10 mouse cellular contexts compared by ENCODE assay signal in genomic region chr16:38812521-38812920, GRCm38 (mm10). TPM values are rescaled to one million over a fixed set of nuclear protein-coding genes. Genes with fewer than 3 reads are reported as not detected.
DNase-seq lines count a peak whose midpoint lies in the region; ATAC-seq and TF ChIP-seq lines count a peak whose summit lies in the region.
"Had no signal": no experiment of that assay in that cellular context is flagged by ENCODE, and none has a peak within 500 bp of the region (broad histone marks: within the 10 kb centered on the region; RNA-seq: fewer than 3 reads in every experiment).

No protein-coding gene starts in this region.

- TF ChIP-seq CTCF in midbrain, postnatal 0 days (IDR thresholded peaks at IDR 0.05), result peak; percentile 75

- ATAC-seq in hindbrain, embryonic 14.5 days (ENCODE audit: low FRiP score), result no peak
- no peak for ATAC-seq in hindbrain, embryonic 16.5 days
- no peak for ATAC-seq in midbrain, postnatal 0 days (ENCODE audit: low FRiP score)

- 29% methylated on average over 8 of the region's 8 CpGs for WGBS in hindbrain, embryonic 14.5 days
- WGBS in hindbrain, embryonic 16.5 days, result 36% methylated on average over 8 of the region's 8 CpGs
- 35% methylated on average over 8 of the region's 8 CpGs for WGBS in midbrain, postnatal 0 days

- H3K36me3 ChIP-seq in hindbrain, embryonic 14.5 days (replicated peaks; ENCODE audit: control insufficient read depth, insufficient read depth), result no peaks in the 10 kb centered on the region
- no peaks in the 10 kb centered on the region for H3K36me3 ChIP-seq in hindbrain, embryonic 16.5 days (ENCODE audit: control insufficient read depth, insufficient read depth, low read length)
- H3K36me3 ChIP-seq in midbrain, postnatal 0 days (ENCODE audit: insufficient read depth, low read length), result no peaks in the 10 kb centered on the region
- no peaks in the 10 kb centered on the region for H3K36me3 ChIP-seq in splenic B cell, adult 2 months (ENCODE audit: control insufficient read depth, insufficient read depth, low read length, poor library complexity, severe bottlenecking)
- H3K36me3 ChIP-seq: embryonic facial prominence, embryonic 13.5 days; neural tube, embryonic 13.5 days had no signal

- H3K9me3 ChIP-seq in hindbrain, embryonic 14.5 days (ENCODE audit: control insufficient read depth, low read length), result 0 out of 2 replicates have a peak, but pooled peaks cover 5% of the 10 kb centered on the region
- no peaks in the 10 kb centered on the region for H3K9me3 ChIP-seq in hindbrain, embryonic 16.5 days (ENCODE audit: control insufficient read depth, low read length)
- H3K9me3 ChIP-seq in midbrain, postnatal 0 days (ENCODE audit: low read length), result no peaks in the 10 kb centered on the region
- H3K9me3 ChIP-seq: embryonic facial prominence, embryonic 13.5 days; neural tube, embryonic 13.5 days had no signal

- DNase-seq in hindbrain, embryonic 14.5 days (ENCODE audit: low spot score), result peak; percentile 70
- DNase-seq in adrenal gland, adult 18-20 months (ENCODE audit: low spot score in 2 of 2), result peak; percentile 45 to 63
- DNase-seq in embryo, embryonic 11 days, result peak; percentile 86
- peak; percentile 78 to 86 for DNase-seq in heart, postnatal 14 days
- DNase-seq in layer of hippocampus, postnatal 36 days, result peak; percentile 61 to 66
- DNase-seq in midbrain, postnatal 0 days (ENCODE audit: low spot score), result peak; percentile 81
- DNase-seq in splenic B cell, adult 2 months (ENCODE audit: low read depth, low spot score), result peak; percentile 70

- no peak overlapping the region for H3K4me2 ChIP-seq in hindbrain, embryonic 14.5 days (replicated peaks)
- H3K4me2 ChIP-seq in hindbrain, embryonic 16.5 days (ENCODE audit: low read length), result no peak overlapping the region
- no peak overlapping the region for H3K4me2 ChIP-seq in midbrain, postnatal 0 days (ENCODE audit: low read depth, low read length, poor library complexity, severe bottlenecking)
- H3K4me2 ChIP-seq: embryonic facial prominence, embryonic 13.5 days; neural tube, embryonic 13.5 days had no signal

- intact Hi-C loops in heart, postnatal 14 days (cut with DNase I), result loop anchor here (1.0 to 2.0 kb wide), 3 partner anchors 70 to 276 kb away; partner anchors contain the start of gene B4galt4

- H3K27ac ChIP-seq in hindbrain, embryonic 14.5 days, result no peak overlapping the region
- H3K27ac ChIP-seq in hindbrain, embryonic 16.5 days (ENCODE audit: low read depth, low read length), result no peak overlapping the region
- H3K27ac ChIP-seq in midbrain, postnatal 0 days (ENCODE audit: low read depth, low read length), result no peak overlapping the region
- H3K27ac ChIP-seq: embryonic facial prominence, embryonic 13.5 days; neural tube, embryonic 13.5 days had no signal

- H3K27me3 ChIP-seq in hindbrain, embryonic 14.5 days (ENCODE audit: control insufficient read depth, insufficient read depth, low read length), result no peaks in the 10 kb centered on the region
- H3K27me3 ChIP-seq in hindbrain, embryonic 16.5 days (replicated peaks; ENCODE audit: control insufficient read depth, insufficient read depth, low read length), result no peaks in the 10 kb centered on the region
- H3K27me3 ChIP-seq in midbrain, postnatal 0 days (ENCODE audit: insufficient read depth, low read length), result no peaks in the 10 kb centered on the region
- no peaks in the 10 kb centered on the region for H3K27me3 ChIP-seq in splenic B cell, adult 2 months (ENCODE audit: control insufficient read depth, insufficient read depth, low read length, poor library complexity, severe bottlenecking)
- H3K27me3 ChIP-seq: embryonic facial prominence, embryonic 13.5 days; neural tube, embryonic 13.5 days had no signal

- H3K4me1 ChIP-seq in hindbrain, embryonic 14.5 days (replicated peaks; ENCODE audit: control insufficient read depth, insufficient read depth, low read length), result 0 out of 2 replicates have a peak, but pooled peaks cover 9% of the 10 kb centered on the region
- H3K4me1 ChIP-seq in hindbrain, embryonic 16.5 days (ENCODE audit: control insufficient read depth, insufficient read depth, low read depth, low read length), result peaks cover 3% of the 10 kb centered on the region
- H3K4me1 ChIP-seq in midbrain, postnatal 0 days (ENCODE audit: insufficient read depth, low read length), result no peaks in the 10 kb centered on the region

- no peak overlapping the region for H3K4me3 ChIP-seq in hindbrain, embryonic 14.5 days (replicated peaks; ENCODE audit: low read length)
- H3K4me3 ChIP-seq in hindbrain, embryonic 16.5 days (ENCODE audit: low read length), result no peak overlapping the region
- H3K4me3 ChIP-seq in midbrain, postnatal 0 days (ENCODE audit: low read depth, low read length), result no peak overlapping the region
- H3K4me3 ChIP-seq: embryonic facial prominence, embryonic 13.5 days; neural tube, embryonic 13.5 days had no signal

- H3K9ac ChIP-seq in hindbrain, embryonic 14.5 days, result no peak overlapping the region
- no peak overlapping the region for H3K9ac ChIP-seq in hindbrain, embryonic 16.5 days (ENCODE audit: low read depth, low read length)
- no peak overlapping the region for H3K9ac ChIP-seq in midbrain, postnatal 0 days (replicated peaks; ENCODE audit: low read length, poor library complexity, severe bottlenecking)
- H3K9ac ChIP-seq: embryonic facial prominence, embryonic 13.5 days; neural tube, embryonic 13.5 days had no signal

RNA-seq across cellular contexts. Expression of gene Upk1b, which starts 12.4 kb away (rescaled TPM):
- 0.16 and 0.18 TPM in 2 replicates for polyA plus RNA-seq in hindbrain, embryonic 14.5 days (2014; fragmentation: Nextera tagmentation; extraction: Ambion mirVana)
- 0.16 and 0.60 TPM in 2 replicates for polyA plus RNA-seq in hindbrain, embryonic 16.5 days (2015; fragmentation: Nextera tagmentation; extraction: Ambion mirVana)
- total RNA-seq in adrenal gland, adult 18-20 months (2021), result 1 to 10 TPM; 1.4 to 3.4 TPM
- 1 to 10 TPM; 6.7 to 8.1 TPM for total RNA-seq in heart, postnatal 14 days (2021)
- total RNA-seq in layer of hippocampus, postnatal 36 days (2021), result 1 to 10 TPM; 1.4 to 1.5 TPM
- total RNA-seq in midbrain, postnatal 0 days (2014; rRNA removed), result 0.19 and 0.44 TPM in 2 replicates
- 0.67 and 1.0 TPM in 2 replicates for polyA plus RNA-seq in midbrain, postnatal 0 days (2015; fragmentation: Nextera tagmentation; extraction: Ambion mirVana)

RNA-seq across cellular contexts. Expression of gene 4930435E12Rik, which starts 16.0 kb away (rescaled TPM):
- not detected in 2 replicates for polyA plus RNA-seq in hindbrain, embryonic 14.5 days (2014; fragmentation: Nextera tagmentation; extraction: Ambion mirVana)
- polyA plus RNA-seq in hindbrain, embryonic 16.5 days (2015; fragmentation: Nextera tagmentation; extraction: Ambion mirVana), result not detected in 2 replicates
- total RNA-seq in adrenal gland, adult 18-20 months (2021), result not detected
- total RNA-seq in heart, postnatal 14 days (2021), result not detected
- total RNA-seq in layer of hippocampus, postnatal 36 days (2021), result not detected
- not detected in 2 replicates for total RNA-seq in midbrain, postnatal 0 days (2014; rRNA removed)
- polyA plus RNA-seq in midbrain, postnatal 0 days (2015; fragmentation: Nextera tagmentation; extraction: Ambion mirVana), result not detected in 2 replicates
- polyA plus RNA-seq: embryonic facial prominence, embryonic 13.5 days; neural tube, embryonic 13.5 days had no signal
